Comparison of ENCODE assay signal across 8 mouse cellular contexts in the genomic region with DNA sequence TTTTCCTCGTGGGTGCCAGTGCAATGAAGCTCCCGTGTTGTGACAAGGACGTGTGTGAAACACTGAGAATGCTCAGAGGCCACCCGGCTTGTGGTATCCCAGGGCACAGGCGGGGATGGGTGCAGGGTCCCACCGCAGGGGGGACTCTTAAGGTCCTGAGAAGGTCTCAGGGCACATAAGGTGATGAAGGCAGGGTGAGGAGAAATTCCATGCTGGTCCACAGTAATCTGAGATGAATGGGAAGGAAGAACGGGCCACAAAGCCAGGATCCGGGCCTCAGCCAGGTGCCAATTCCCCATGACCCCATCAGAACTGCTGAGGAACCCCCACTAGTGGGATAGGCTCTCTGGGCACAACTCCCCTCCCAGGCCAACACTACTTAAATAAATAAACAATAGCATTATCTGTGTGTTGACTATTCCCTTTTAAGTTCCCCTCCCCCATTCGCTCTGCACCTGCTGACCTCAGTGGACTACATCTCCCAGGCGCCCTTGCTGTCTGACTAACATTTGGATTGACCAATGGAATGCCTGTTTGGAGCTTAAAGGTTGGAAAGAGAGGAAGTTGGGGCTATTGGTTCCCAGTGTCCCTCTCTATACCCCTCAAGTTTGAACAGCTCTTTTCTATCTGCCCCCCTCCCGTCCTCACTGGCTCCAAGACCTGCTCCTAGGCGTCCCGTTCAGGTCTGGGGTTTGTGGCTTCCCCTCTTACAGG. TPM values are rescaled to one million over a fixed set of nuclear protein-coding genes. Genes with fewer than 3 reads are reported as not detected.
DNase-seq lines count a peak whose midpoint lies in the region; ATAC-seq and TF ChIP-seq lines count a peak whose summit lies in the region.

No protein-coding gene starts in this region.

- H3K4me1 ChIP-seq in kidney, adult 2 months (ENCODE audit: control insufficient read depth, insufficient read depth, low read length), result peaks cover 4% of the 10 kb centered on the region
- no peaks in the 10 kb centered on the region for H3K4me1 ChIP-seq in lung, adult 2 months (ENCODE audit: control insufficient read depth, insufficient read depth, low read length)

- intact Hi-C loops in gastrocnemius, postnatal 36 days (cut with DNase I), result no loop called here

- TF ChIP-seq POLR2A in kidney, adult 2 months (IDR thresholded peaks at IDR 0.05; ENCODE audit: low read depth, low read length), result no peak
- no peak for TF ChIP-seq POLR2A in lung, adult 2 months (IDR thresholded peaks at IDR 0.05; ENCODE audit: borderline replicate concordance, extremely low read depth, low read depth, low read length)

- no peak overlapping the region for H3K27ac ChIP-seq in kidney, adult 2 months (ENCODE audit: insufficient read depth, low read depth, low read length)

- DNase-seq in gastrocnemius, adult 18-20 months (ENCODE audit: low spot score), result peak; percentile 66
- DNase-seq in gastrocnemius, postnatal 36 days, result no peak
- DNase-seq in cerebellum, postnatal 10 days, result peak; percentile 85 to 87
- DNase-seq in heart, adult 18-20 months, result peak; percentile 53 to 59
- DNase-seq in kidney, adult 2 months, result peak; percentile 64
- DNase-seq in lung, adult 2 months, result peak; percentile 45
- peak; percentile 56 for DNase-seq in skeletal muscle tissue, adult 2 months (ENCODE audit: low read depth, low spot score)

- H3K27me3 ChIP-seq in kidney, adult 2 months (replicated peaks; ENCODE audit: control insufficient read depth, insufficient read depth, low read length), result peaks cover 4% of the 10 kb centered on the region; the same call in 1 of the 2 replicates

- 49% methylated on average over 13 of the region's 13 CpGs for WGBS in kidney, adult 2 months
- WGBS in lung, adult 2 months, result 37% methylated on average over 13 of the region's 13 CpGs

- no peak for TF ChIP-seq CTCF in kidney, adult 2 months (conservative IDR thresholded peaks at IDR 0.05; ENCODE audit: insufficient read depth, insufficient read length, low read depth, low read length)
- no peak for TF ChIP-seq CTCF in lung, adult 2 months (IDR thresholded peaks at IDR 0.05; ENCODE audit: insufficient read depth, low read length)

- H3K4me3 ChIP-seq in kidney, adult 2 months (ENCODE audit: insufficient read depth, low read depth, low read length), result 0 out of 2 replicates have a peak overlapping the region, but pooled peaks have one; percentile 11
- H3K4me3 ChIP-seq in lung, adult 2 months (replicated peaks; ENCODE audit: extremely low read depth, low read depth, low read length), result no peak overlapping the region

- no peaks in the 10 kb centered on the region for H3K36me3 ChIP-seq in kidney, adult 2 months (ENCODE audit: control insufficient read depth, insufficient read depth, low read length)

- ATAC-seq in CD4-positive, CD25-positive, alpha-beta regulatory T cell, adult 4 months, result no peak

RNA-seq across cellular contexts. Expression of a gene that starts 4.4 kb away (rescaled TPM):
- 1 to 10 TPM; 4.4 to 4.7 TPM for total RNA-seq in gastrocnemius, adult 18-20 months (2021)
- total RNA-seq in gastrocnemius, postnatal 36 days (2021), result 1 to 10 TPM; 1.9 to 2.3 TPM
- total RNA-seq in heart, adult 18-20 months (2021), result 10 to 100 TPM; 19.3 to 19.4 TPM
- polyA plus RNA-seq in kidney, adult 2 months (2012; rRNA removed), result 3.2 and 3.6 TPM in 2 replicates
- polyA plus RNA-seq in lung, adult 2 months (2012; rRNA removed), result 5.6 and 6.4 TPM in 2 replicates
- polyA plus RNA-seq in CD4-positive, CD25-positive, alpha-beta regulatory T cell, adult 4 months (2017; shearing (Covaris generic)), result under 1 TPM in 1 of 2 experiments, not detected in 1; 0.15 TPM

RNA-seq across cellular contexts. Expression of a gene that starts 46.5 kb away (rescaled TPM):
- total RNA-seq in gastrocnemius, adult 18-20 months (2021), result 1,000 to 10,000 TPM; 1,098 to 1,338 TPM
- 1,000 to 10,000 TPM in 1 of 2 experiments, 100 to 1,000 TPM in 1; 404 to 1,700 TPM for total RNA-seq in gastrocnemius, postnatal 36 days (2021)
- total RNA-seq in heart, adult 18-20 months (2021), result over 10,000 TPM; 22,032 to 23,824 TPM
- polyA plus RNA-seq in kidney, adult 2 months (2012; rRNA removed), result 0.90 and 11.8 TPM in 2 replicates
- polyA plus RNA-seq in lung, adult 2 months (2012; rRNA removed), result 0.37 TPM in 1 of 2 replicates, not detected in the other
- not detected for polyA plus RNA-seq in CD4-positive, CD25-positive, alpha-beta regulatory T cell, adult 4 months (2017; shearing (Covaris generic))

Comparison
In these comparisons a context has a peak if more than half of its experiments do, and no peak if none do; other contexts are left out.
1. DNase-seq: peak in gastrocnemius, adult 18-20 months (single experiment), cerebellum, postnatal 10 days (2 of 2), heart, adult 18-20 months (2 of 2), kidney, adult 2 months (single experiment), lung, adult 2 months (single experiment) and skeletal muscle tissue, adult 2 months (single experiment); none in gastrocnemius, postnatal 36 days (0 of 2).
2. RNA of a gene that starts 46.5 kb away (total RNA-seq): 22,032 to 23,824 TPM in heart, adult 18-20 months; 404 to 1,700 TPM in gastrocnemius, postnatal 36 days and 1,098 to 1,338 TPM in gastrocnemius, adult 18-20 months; every median in the first group is over 10 times any median in the second.